Mouse (Mus musculus) limb, embryonic 13.5 days (tissue): ENCODE results near the gene Rexo1. TPM values are rescaled to one million over a fixed set of nuclear protein-coding genes. Genes with fewer than 3 reads are reported as not detected.

Experiments used
- ATAC-seq: fragments of 200-750 bp; cut with Nextera tagmentation; 2 replicates; pipeline ENCODE4 v1.8.0; 2017; ENCODE audit warnings: low read depth, moderate number of reproducible peaks, moderate TSS enrichment; ENCODE audit not compliant: low FRiP score
- H3K27ac ChIP-seq: fragments of 300-500 bp; sonication (generic); 2 replicates; pipeline ENCODE4 v1.5.1; 2015; ENCODE audit warnings: inconsistent platforms, mild to moderate bottlenecking, moderate library complexity
- H3K27me3 ChIP-seq: fragments of 300-500 bp; sonication (generic); 2 replicates; pipeline ENCODE4 v1.6.1; 2015; ENCODE audit warnings: mild to moderate bottlenecking, inconsistent platforms
- H3K36me3 ChIP-seq: fragments of 300-500 bp; sonication (generic); 2 replicates; pipeline ENCODE4 v1.6.1; 2015; ENCODE audit warnings: inconsistent platforms, mild to moderate bottlenecking, moderate library complexity
- H3K4me1 ChIP-seq: fragments of 300-500 bp; sonication (generic); 2 replicates; pipeline ENCODE4 v1.6.1; 2015; ENCODE audit warnings: inconsistent platforms
- H3K4me2 ChIP-seq: fragments of 300-500 bp; sonication (generic); replicated peaks from 2 replicates; pipeline ENCODE4 v1.6.1; 2015; ENCODE audit warnings: inconsistent platforms, mild to moderate bottlenecking, moderate library complexity
- H3K4me3 ChIP-seq: fragments of 300-500 bp; sonication (generic); 2 replicates; pipeline ENCODE4 v1.5.1; 2015; ENCODE audit warnings: moderate library complexity, mild to moderate bottlenecking, inconsistent platforms
- H3K9ac ChIP-seq: fragments of 300-500 bp; sonication (generic); 2 replicates; pipeline ENCODE4 v1.6.1; 2015; ENCODE audit warnings: mild to moderate bottlenecking, inconsistent platforms
- H3K9me3 ChIP-seq: fragments of 300-500 bp; sonication (generic); 2 replicates; pipeline ENCODE4 v1.6.1; 2016; ENCODE audit warnings: inconsistent platforms
- WGBS: fragments of 180-500 bp; shearing (Covaris S2); methylation state at CpG from one replicate; pipeline ENCODE4 v1.1.7; 2015; 5-methylcytosine and 5-hydroxymethylcytosine counted together
- polyA plus RNA-seq: library from polyadenylated mRNA; unstranded; fragments of >200 nt; fragmentation: Nextera tagmentation; extraction: Ambion mirVana; gene quantifications from 2 replicates; pipeline ENCODE4 v1.2.1, GENCODE M21; 2015

Rexo1 gene
- polyA plus RNA-seq, 1 experiment from 2014 or later = 28.7 TPM

- Histone ChIP-seq H3K27me3 (no peaks in the 10 kb centered on the region), H3K27ac (peak within 1 kb of the TSS; percentile 83), H3K4me1 (peaks cover 18% of the 10 kb centered on the region), H3K36me3 (peaks cover 21% of the 10 kb centered on the region), H3K4me2 (peak within 1 kb of the TSS; percentile 96), H3K4me3 (peak within 1 kb of the TSS; percentile 71), H3K9ac (peak within 1 kb of the TSS; percentile 77), H3K9me3 (no peaks in the 10 kb centered on the region)
- under 1% methylated on average over 54 of the region's 54 CpGs for WGBS
- ATAC-seq = peak; percentile 96
These were observed 41.5 kb upstream of the Rexo1 start, which contains the start of the genes Scamp4 and Adat3 for GRCm38 (mm10) chr10:80602698-80603325. Gene Scamp4 (plus strand): TSS chr10:80602872. Gene Adat3 (plus strand): TSS chr10:80602880.

- Histone ChIP-seq H3K36me3 (no peaks in the 10 kb centered on the region), H3K9ac (no peak overlapping the region), H3K9me3 (no peaks in the 10 kb centered on the region), H3K27me3 (no peaks in the 10 kb centered on the region), H3K4me2 (no peak overlapping the region), H3K4me1 (no peaks in the 10 kb centered on the region), H3K27ac (no peak overlapping the region), H3K4me3 (no peak overlapping the region)
- WGBS = 38% methylated on average over 4 of the region's 4 CpGs
- ATAC-seq = no peak
These were observed 35.0 kb upstream of the Rexo1 start for GRCm38 (mm10) chr10:80596318-80596717.

- H3K9me3 ChIP-seq = no peaks in the 10 kb centered on the region
- H3K27me3 ChIP-seq = no peaks in the 10 kb centered on the region
- ATAC-seq = peak; percentile 96
- WGBS = under 1% methylated on average over 64 of the region's 73 CpGs
- peaks cover 23% of the 10 kb centered on the region for H3K4me1 ChIP-seq
- H3K36me3 ChIP-seq = peaks cover 15% of the 10 kb centered on the region
- peak within 1 kb of the TSS; percentile 98 for H3K4me2 ChIP-seq
- H3K27ac ChIP-seq = peak within 1 kb of the TSS; percentile 6; the same call in 1 of the 2 replicates
- peak within 1 kb of the TSS; percentile 96 for H3K9ac ChIP-seq
- peak within 1 kb of the TSS; percentile 92 for H3K4me3 ChIP-seq
These were observed 28.8 kb upstream of the Rexo1 start, which contains the start of gene Abhd17a for GRCm38 (mm10) chr10:80589879-80590854. Gene Abhd17a (minus strand): TSS chr10:80590341.

- ATAC-seq = no peak
- H3K4me1 ChIP-seq = peaks cover 28% of the 10 kb centered on the region
- H3K4me3 ChIP-seq = peak overlapping the region; percentile 92
- peak overlapping the region; percentile 98 for H3K4me2 ChIP-seq
- no peaks in the 10 kb centered on the region for H3K9me3 ChIP-seq
- 16% methylated on average over 12 of the region's 12 CpGs for WGBS
- peak overlapping the region; percentile 96 for H3K9ac ChIP-seq
- no peaks in the 10 kb centered on the region for H3K27me3 ChIP-seq
- H3K36me3 ChIP-seq = peaks cover 23% of the 10 kb centered on the region
- H3K27ac ChIP-seq = 0 out of 2 replicates have a peak overlapping the region, but pooled peaks have one; percentile 6
These were observed 27.9 kb upstream of the Rexo1 start for GRCm38 (mm10) chr10:80589127-80589878.

GRCm38 (mm10) chr10:80587305-80587657 lies 25.9 kb upstream of the Rexo1 start:
- H3K27me3 ChIP-seq = no peaks in the 10 kb centered on the region
- ATAC-seq = no peak
- no peak overlapping the region for H3K4me3 ChIP-seq
- WGBS = 50% methylated on average over 4 of the region's 4 CpGs
- peak overlapping the region; percentile 0 for H3K4me2 ChIP-seq
- H3K4me1 ChIP-seq = peaks cover 28% of the 10 kb centered on the region
- peak overlapping the region; percentile 39; the same call in 1 of the 2 replicates for H3K27ac ChIP-seq
- no peaks in the 10 kb centered on the region for H3K9me3 ChIP-seq
- H3K9ac ChIP-seq = peak overlapping the region; percentile 25; the same call in 1 of the 2 replicates
- peaks cover 41% of the 10 kb centered on the region for H3K36me3 ChIP-seq

GRCm38 (mm10) chr10:80586407-80587304 lies 25.3 kb upstream of the Rexo1 start:
- Histone ChIP-seq H3K4me2 (peak overlapping the region; percentile 0), H3K36me3 (peaks cover 47% of the 10 kb centered on the region), H3K27me3 (no peaks in the 10 kb centered on the region), H3K9ac (peak overlapping the region; percentile 25; the same call in 1 of the 2 replicates), H3K9me3 (no peaks in the 10 kb centered on the region), H3K27ac (peak overlapping the region; percentile 39; the same call in 1 of the 2 replicates), H3K4me3 (peak overlapping the region; percentile 14; the same call in 1 of the 2 replicates), H3K4me1 (peaks cover 28% of the 10 kb centered on the region)
- WGBS = 94% methylated on average over 44 of the region's 51 CpGs
- ATAC-seq = no peak

GRCm38 (mm10) chr10:80585581-80585980 lies 24.2 kb upstream of the Rexo1 start:
- H3K9ac ChIP-seq = 0 out of 2 replicates have a peak overlapping the region, but pooled peaks have one; percentile 0
- peaks cover 52% of the 10 kb centered on the region for H3K36me3 ChIP-seq
- H3K4me3 ChIP-seq = no peak overlapping the region
- H3K4me1 ChIP-seq = peaks cover 28% of the 10 kb centered on the region
- no peak for ATAC-seq
- no peaks in the 10 kb centered on the region for H3K27me3 ChIP-seq
- H3K4me2 ChIP-seq = peak overlapping the region; percentile 0
- WGBS = 95% methylated on average over 8 of the region's 8 CpGs
- no peaks in the 10 kb centered on the region for H3K9me3 ChIP-seq
- no peak overlapping the region for H3K27ac ChIP-seq

GRCm38 (mm10) chr10:80584642-80585552 lies 23.5 kb upstream of the Rexo1 start:
- H3K27ac ChIP-seq = peak overlapping the region; percentile 28; the same call in 1 of the 2 replicates
- WGBS = 75% methylated on average over 12 of the region's 12 CpGs
- H3K4me3 ChIP-seq = no peak overlapping the region
- H3K4me1 ChIP-seq = peaks cover 28% of the 10 kb centered on the region
- peak overlapping the region; percentile 4 for H3K4me2 ChIP-seq
- H3K9ac ChIP-seq = no peak overlapping the region
- peaks cover 52% of the 10 kb centered on the region for H3K36me3 ChIP-seq
- H3K9me3 ChIP-seq = no peaks in the 10 kb centered on the region
- no peaks in the 10 kb centered on the region for H3K27me3 ChIP-seq
- ATAC-seq = no peak

GRCm38 (mm10) chr10:80584045-80584488 lies 22.7 kb upstream of the Rexo1 start:
- H3K9me3 ChIP-seq = no peaks in the 10 kb centered on the region

GRCm38 (mm10) chr10:80583047-80583446 lies 21.7 kb upstream of the Rexo1 start:
- no peak overlapping the region for H3K4me2 ChIP-seq
- no peak for ATAC-seq
- H3K4me1 ChIP-seq = peaks cover 25% of the 10 kb centered on the region
- no peak overlapping the region for H3K27ac ChIP-seq
- no peaks in the 10 kb centered on the region for H3K9me3 ChIP-seq
- H3K36me3 ChIP-seq = peaks cover 52% of the 10 kb centered on the region
- no peak overlapping the region for H3K9ac ChIP-seq
- 83% methylated on average over 5 of the region's 5 CpGs for WGBS
- no peak overlapping the region for H3K4me3 ChIP-seq
- H3K27me3 ChIP-seq = no peaks in the 10 kb centered on the region

More at GRCm38 (mm10) chr10:80584045-80584488, 22.7 kb upstream of the Rexo1 start:
- H3K4me1 ChIP-seq = peaks cover 26% of the 10 kb centered on the region
- H3K27ac ChIP-seq = no peak overlapping the region
- 66% methylated on average over 12 of the region's 12 CpGs for WGBS
- H3K4me2 ChIP-seq = no peak overlapping the region
- H3K4me3 ChIP-seq = no peak overlapping the region
- H3K27me3 ChIP-seq = no peaks in the 10 kb centered on the region
- no peak for ATAC-seq
- H3K36me3 ChIP-seq = peaks cover 52% of the 10 kb centered on the region
- no peak overlapping the region for H3K9ac ChIP-seq
